Mouse (Mus musculus): Measurements from ENCODE around the gene Max.

DNA sequence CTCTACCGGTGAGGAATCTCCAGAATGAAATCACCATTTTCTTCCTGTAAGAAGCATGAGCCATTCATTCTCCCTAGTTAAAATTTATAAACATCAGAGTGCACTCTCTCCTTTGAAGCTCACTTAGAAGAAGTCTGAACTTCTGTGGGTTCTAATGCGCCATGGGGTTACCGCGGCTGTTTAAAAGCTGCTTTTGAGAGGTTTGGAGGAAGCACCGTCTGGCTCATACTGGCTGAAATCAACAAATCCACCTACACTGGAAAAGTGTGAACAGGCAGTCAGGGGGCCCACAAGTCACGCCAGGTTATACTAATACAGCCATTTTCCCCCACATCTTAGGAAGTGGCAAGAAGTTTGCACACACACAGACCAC is 29.3 kb downstream of the Max start:
- no peak for TF ChIP-seq CTCF (IDR thresholded peaks at IDR 0.05; ENCODE audit: extremely low read depth, insufficient read depth, insufficient read length, insufficient replicate concordance)
- no peak for TF ChIP-seq POLR2A (IDR thresholded peaks at IDR 0.05; ENCODE audit: low read depth, low read length)

All from spleen, adult 2 months (tissue).